Mouse (Mus musculus): ENCODE results near the gene Irs2.

- no peak for TF ChIP-seq CTCF (IDR thresholded peaks at IDR 0.05; ENCODE audit: borderline replicate concordance, insufficient read depth, low read length)
- TF ChIP-seq POLR2A (IDR thresholded peaks at IDR 0.05; ENCODE audit: low read depth, low read length): no peak
Measured at GRCm38 (mm10) chr8:11056665-11057064, 48.4 kb upstream of the Irs2 start.

Measured in embryonic fibroblast, embryonic 13.5 days (primary cell).